Mouse (Mus musculus) heart, adult 2 months (tissue): ENCODE results near the gene Il12b. TPM values are rescaled to one million over a fixed set of nuclear protein-coding genes. Genes with fewer than 3 reads are reported as not detected.
A peak's percentile ranks its signal among the peaks of the same experiment; 100 is the strongest.
"Not testable (repeated sequence)": the region's sequence is repeated elsewhere in the genome, so short reads cannot be mapped to it uniquely, and the experiment has no call there.

Source experiments
- DNase-seq, 2 experiments: peaks; one replicate each; pipeline ENCODE4 v3.0.0; 2021
- H3K27ac ChIP-seq: fragments of 200-600 bp; 2 replicates; pipeline ENCODE4 v1.8.1; 2022
- H3K27me3 ChIP-seq: fragments of 200-500 bp; 2 replicates; pipeline ENCODE4 v1.6.1; 2012; ENCODE audit warnings: mild to moderate bottlenecking, low read length, inconsistent platforms, mixed read lengths; ENCODE audit not compliant: control insufficient read depth, insufficient read depth
- H3K36me3 ChIP-seq: fragments of 200-500 bp; 2 replicates; pipeline ENCODE4 v1.6.1; 2012; ENCODE audit warnings: low read length, inconsistent platforms; ENCODE audit not compliant: control insufficient read depth, insufficient read depth
- H3K4me1 ChIP-seq: fragments of 200-500 bp; 2 replicates; pipeline ENCODE4 v1.6.1; 2011; ENCODE audit warnings: low read length; ENCODE audit not compliant: control insufficient read depth, insufficient read depth
- H3K4me3 ChIP-seq: fragments of 200-600 bp; 2 replicates; pipeline ENCODE4 v1.8.1; 2022
- H3K79me2 ChIP-seq: fragments of 200-500 bp; replicated peaks from 2 replicates; pipeline ENCODE4 v1.6.1; 2012; ENCODE audit warnings: mild to moderate bottlenecking, inconsistent platforms, low read length, moderate library complexity, mixed read lengths; ENCODE audit not compliant: control insufficient read depth, insufficient read depth
- H3K9ac ChIP-seq: fragments of 200-500 bp; 2 replicates; pipeline ENCODE4 v1.6.1; 2012; ENCODE audit warnings: low read depth, mild to moderate bottlenecking, control low read depth, inconsistent platforms, low read length, mixed read lengths
- CTCF ChIP-seq: fragments of 200-600 bp; IDR thresholded peaks from 2 replicates; pipeline ENCODE4 v1.8.1; 2022; ENCODE audit warnings: antibody characterized with exemption, mild to moderate bottlenecking, moderate library complexity
- EP300 ChIP-seq: fragments of 200-500 bp; IDR thresholded peaks from 2 replicates; pipeline ENCODE4 v1.6.1; 2011; ENCODE audit warnings: low read depth, low read length, control low read depth; ENCODE audit not compliant: insufficient read depth
- POLR2A ChIP-seq: fragments of 200-500 bp; IDR thresholded peaks from 2 replicates; pipeline ENCODE4 v1.6.1; 2011; ENCODE audit warnings: mild to moderate bottlenecking, low read depth, low read length, control low read depth; ENCODE audit not compliant: insufficient read depth
- WGBS: fragments of 180-500 bp; shearing (Covaris S2); methylation state at CpG from one replicate; pipeline ENCODE4 v1.1.7; 2018; 5-methylcytosine and 5-hydroxymethylcytosine counted together
- intact Hi-C: fragments of 180-260 bp; cut with DNase I; formaldehyde crosslinking; loops from one replicate; pipeline ENCODE4 v1.15.1; 2025
- polyA plus RNA-seq: library from polyadenylated mRNA; depleted of rRNA; stranded (reverse); fragments of >200 nt; gene quantifications from 2 replicates; pipeline ENCODE4 v1.2.3, GENCODE M21; 2012
- total RNA-seq, 2 experiments: library from RNA; stranded (reverse); gene quantifications; 2 replicates each; pipeline ENCODE4 v1.2.3; 2021

Gene Il12b
- total and polyA plus RNA-seq, 3 experiments = not detected

GRCm38 (mm10) chr11:44425626-44426025, 25.8 kb downstream of the Il12b start:
- no peak overlapping the region for H3K27ac ChIP-seq
- TF ChIP-seq CTCF = no peak
- TF ChIP-seq POLR2A = no peak
- no peak for TF ChIP-seq EP300
- no peaks in the 10 kb centered on the region for H3K27me3 ChIP-seq
- intact Hi-C loops = no loop called here
- no peaks in the 10 kb centered on the region for H3K4me1 ChIP-seq
- DNase-seq = no peak
- 56% methylated on average over 6 of the region's 6 CpGs for WGBS
- H3K79me2 ChIP-seq = no peaks in the 10 kb centered on the region
- H3K36me3 ChIP-seq = no peaks in the 10 kb centered on the region
- no peak overlapping the region for H3K9ac ChIP-seq
- H3K4me3 ChIP-seq = no peak overlapping the region

GRCm38 (mm10) chr11:44427951-44428350, 28.1 kb downstream of the Il12b start:
- no peaks in the 10 kb centered on the region for H3K27me3 ChIP-seq
- WGBS = 65% methylated on average over 2 of the region's 2 CpGs
- H3K27ac ChIP-seq = no peak overlapping the region
- no peaks in the 10 kb centered on the region for H3K36me3 ChIP-seq
- H3K4me1 ChIP-seq = no peaks in the 10 kb centered on the region
- no peak overlapping the region for H3K4me3 ChIP-seq
- no peaks in the 10 kb centered on the region for H3K79me2 ChIP-seq
- intact Hi-C loops = no loop called here
- no peak for DNase-seq
- H3K9ac ChIP-seq = no peak overlapping the region
- TF ChIP-seq POLR2A = no peak
- no peak for TF ChIP-seq CTCF
- TF ChIP-seq EP300 = no peak

GRCm38 (mm10) chr11:44430036-44430435, 30.2 kb downstream of the Il12b start:
- intact Hi-C loops = no loop called here
- Histone ChIP-seq H3K4me3 (no peak overlapping the region), H3K27ac (no peak overlapping the region), H3K79me2 (no peaks in the 10 kb centered on the region), H3K9ac (no peak overlapping the region), H3K36me3 (no peaks in the 10 kb centered on the region), H3K4me1 (no peaks in the 10 kb centered on the region), H3K27me3 (no peaks in the 10 kb centered on the region)
- DNase-seq = no peak
- WGBS = 85% methylated on average over 3 of the region's 3 CpGs
- TF ChIP-seq CTCF (no peak), POLR2A (no peak), EP300 (no peak)

GRCm38 (mm10) chr11:44437786-44438185, 37.9 kb downstream of the Il12b start:
- no peak overlapping the region for H3K27ac ChIP-seq
- no peaks in the 10 kb centered on the region for H3K79me2 ChIP-seq
- intact Hi-C loops = no loop called here
- no peaks in the 10 kb centered on the region for H3K4me1 ChIP-seq
- H3K4me3 ChIP-seq = no peak overlapping the region
- TF ChIP-seq POLR2A (no peak), CTCF (no peak), EP300 (no peak)
- DNase-seq = no peak
- 90% methylated on average over 6 of the region's 6 CpGs for WGBS
- no peaks in the 10 kb centered on the region for H3K36me3 ChIP-seq
- H3K27me3 ChIP-seq = no peaks in the 10 kb centered on the region
- no peak overlapping the region for H3K9ac ChIP-seq

GRCm38 (mm10) chr11:44451046-44451445, 51.2 kb downstream of the Il12b start:
- Histone ChIP-seq H3K9ac (no peak overlapping the region), H3K27me3 (no peaks in the 10 kb centered on the region), H3K79me2 (no peaks in the 10 kb centered on the region), H3K27ac (no peak overlapping the region), H3K36me3 (no peaks in the 10 kb centered on the region), H3K4me1 (no peaks in the 10 kb centered on the region), H3K4me3 (no peak overlapping the region)
- TF ChIP-seq CTCF (no peak), EP300 (no peak), POLR2A (no peak)
- no peak for DNase-seq
- intact Hi-C loops = loop anchor here (5.0 kb wide), 1 partner anchor 119 kb away; no protein-coding TSS in a partner anchor

GRCm38 (mm10) chr11:44452016-44452415, 52.2 kb downstream of the Il12b start:
- not testable (repeated sequence) for H3K79me2 ChIP-seq, H3K27ac ChIP-seq, H3K27me3 ChIP-seq, H3K36me3 ChIP-seq, H3K4me3 ChIP-seq, DNase-seq, H3K4me1 ChIP-seq, H3K9ac ChIP-seq
- WGBS = 87% methylated on average over 5 of the region's 5 CpGs
- intact Hi-C loops = loop anchor here (2.0 to 5.0 kb wide), 2 partner anchors 120 to 685 kb away; no protein-coding TSS in a partner anchor

- H3K27me3 ChIP-seq = no peaks in the 10 kb centered on the region
- H3K4me1 ChIP-seq = no peaks in the 10 kb centered on the region
- no peak overlapping the region for H3K27ac ChIP-seq
- H3K79me2 ChIP-seq = no peaks in the 10 kb centered on the region
- peak; percentile 96 for TF ChIP-seq CTCF
- TF ChIP-seq EP300 = no peak
- H3K36me3 ChIP-seq = peaks cover 2% of the 10 kb centered on the region; the same call in 1 of the 2 replicates
- no peak overlapping the region for H3K4me3 ChIP-seq
- intact Hi-C loops = loop anchor here (2.0 to 5.0 kb wide), 2 partner anchors 121 to 687 kb away; no protein-coding TSS in a partner anchor
- WGBS = 57% methylated on average over 2 of the region's 2 CpGs
- H3K9ac ChIP-seq = no peak overlapping the region
- peak; percentile 39 to 52 for DNase-seq
Measured at GRCm38 (mm10) chr11:44453423-44453822, 53.6 kb downstream of the Il12b start.
